Mouse (Mus musculus) liver, postnatal 0 days (tissue): ENCODE data around the gene Phlda1. TPM values are rescaled to one million over a fixed set of nuclear protein-coding genes. Genes with fewer than 3 reads are reported as not detected.
A peak's percentile ranks its signal among the peaks of the same experiment; 100 is the strongest.

Experiments
- ATAC-seq: fragments of 200-750 bp; cut with Nextera tagmentation; 2 replicates; pipeline ENCODE4 v1.8.0; 2017; ENCODE audit warnings: mild to moderate bottlenecking, moderate library complexity
- DNase-seq: peaks from one replicate; pipeline ENCODE4 v3.0.0-alpha.2; 2016
- H3K27ac ChIP-seq: fragments of 300-500 bp; sonication (generic); 2 replicates; pipeline ENCODE4 v1.5.1; 2014; ENCODE audit warnings: antibody characterized with exemption, moderate library complexity, mild to moderate bottlenecking, low read depth
- H3K27me3 ChIP-seq: fragments of 300-500 bp; sonication (generic); 2 replicates; pipeline ENCODE4 v1.6.1; 2014; ENCODE audit warnings: low read length, control low read depth, mixed read lengths; ENCODE audit not compliant: insufficient read depth
- H3K36me3 ChIP-seq: fragments of 300-500 bp; sonication (generic); replicated peaks from 2 replicates; pipeline ENCODE4 v1.6.1; 2014; ENCODE audit warnings: mild to moderate bottlenecking, control low read depth, low read length, moderate library complexity, mixed read lengths; ENCODE audit not compliant: insufficient read depth
- H3K4me1 ChIP-seq: fragments of 300-500 bp; sonication (generic); 2 replicates; pipeline ENCODE4 v1.6.1; 2014; ENCODE audit warnings: antibody characterized with exemption, mild to moderate bottlenecking, control low read depth; ENCODE audit not compliant: insufficient read depth
- H3K4me2 ChIP-seq: fragments of 300-500 bp; sonication (generic); 2 replicates; pipeline ENCODE4 v1.6.1; 2014; ENCODE audit warnings: low read depth, mild to moderate bottlenecking, low read length, moderate library complexity, mixed read lengths
- H3K4me3 ChIP-seq: fragments of 300-500 bp; sonication (generic); 2 replicates; pipeline ENCODE4 v1.5.1; 2014; ENCODE audit warnings: low read depth, low read length
- H3K9ac ChIP-seq: fragments of 300-500 bp; sonication (generic); replicated peaks from 2 replicates; pipeline ENCODE4 v1.6.1; 2014; ENCODE audit warnings: mild to moderate bottlenecking, moderate library complexity
- H3K9me3 ChIP-seq: fragments of 300-500 bp; sonication (generic); 2 replicates; pipeline ENCODE4 v1.6.1; 2016; ENCODE audit warnings: mild to moderate bottlenecking, control low read depth, low read length, mixed read lengths
- CTCF ChIP-seq: sonication (generic); IDR thresholded peaks from 2 replicates; pipeline ENCODE4 v1.5.1; 2016; ENCODE audit warnings: antibody characterized with exemption, low read depth
- EP300 ChIP-seq: IDR thresholded peaks from 2 replicates; pipeline ENCODE4 v1.6.1; 2016; ENCODE audit warnings: antibody characterized with exemption, low read depth, mild to moderate bottlenecking
- WGBS: fragments of 180-500 bp; shearing (Covaris S2); extraction: QIAGEN DNeasy Blood & Tissue Kit; methylation state at CpG from one replicate; pipeline ENCODE4 v1.1.7; 2014; ENCODE audit not compliant: insufficient replicate concordance; 5-methylcytosine and 5-hydroxymethylcytosine counted together
- polyA plus RNA-seq: library from polyadenylated mRNA; unstranded; fragments of >200 nt; fragmentation: Nextera tagmentation; extraction: Ambion mirVana; gene quantifications from 2 replicates; pipeline ENCODE4 v1.2.1, GENCODE M21; 2015

The Phlda1 gene
- polyA plus RNA-seq, 1 experiment from 2014 or later, result 29.6 TPM

DNA sequence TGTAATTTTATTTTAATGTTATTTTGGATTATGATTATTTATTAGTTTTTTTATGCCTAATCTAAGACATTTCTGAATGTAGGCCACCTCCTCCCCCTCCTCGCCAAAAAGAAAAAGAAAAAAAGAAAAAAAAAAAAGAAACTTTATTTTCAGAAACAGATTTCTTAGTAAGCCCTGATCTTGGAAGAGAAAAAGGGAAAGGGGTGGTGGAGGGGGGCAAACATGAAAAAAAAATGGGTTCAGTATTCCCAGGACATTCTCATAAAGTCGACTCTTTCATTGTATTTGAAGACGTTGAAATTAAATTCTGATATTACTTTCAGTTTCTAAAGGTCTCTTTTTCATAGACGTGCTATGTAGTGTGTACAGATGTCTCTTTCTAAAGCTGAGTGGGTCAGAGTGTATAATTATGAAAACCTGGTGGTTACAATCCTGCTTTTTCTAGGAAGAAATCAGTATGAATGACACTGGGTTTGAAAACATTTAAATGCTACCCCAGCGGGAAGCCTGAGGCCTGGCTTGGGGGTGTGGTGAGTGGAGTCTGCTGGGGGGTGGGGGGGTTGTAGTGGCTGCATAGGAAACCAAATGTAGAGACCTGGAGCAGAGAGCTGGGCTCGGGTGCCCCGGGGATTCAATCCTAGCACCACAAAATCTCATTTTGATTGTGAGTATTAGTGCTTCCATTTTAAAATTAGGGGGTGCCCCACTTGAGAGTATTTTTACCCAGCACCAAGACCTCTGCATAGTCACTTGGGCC lies 2.4 kb downstream of the Phlda1 start:
- Histone ChIP-seq H3K9ac (peak overlapping the region; percentile 84; the same call in 1 of the 2 replicates), H3K4me1 (peaks cover 9% of the 10 kb centered on the region), H3K27ac (peak overlapping the region; percentile 19; the same call in 1 of the 2 replicates), H3K36me3 (no peaks in the 10 kb centered on the region), H3K9me3 (no peaks in the 10 kb centered on the region), H3K4me2 (peak overlapping the region; percentile 82), H3K4me3 (peak overlapping the region; percentile 81), H3K27me3 (peaks cover 13% of the 10 kb centered on the region; the same call in 1 of the 2 replicates)
- TF ChIP-seq CTCF, result no peak
- TF ChIP-seq EP300, result no peak
- WGBS, result 23% methylated on average over 7 of the region's 7 CpGs
- ATAC-seq (no peak), DNase-seq (no peak)

DNA sequence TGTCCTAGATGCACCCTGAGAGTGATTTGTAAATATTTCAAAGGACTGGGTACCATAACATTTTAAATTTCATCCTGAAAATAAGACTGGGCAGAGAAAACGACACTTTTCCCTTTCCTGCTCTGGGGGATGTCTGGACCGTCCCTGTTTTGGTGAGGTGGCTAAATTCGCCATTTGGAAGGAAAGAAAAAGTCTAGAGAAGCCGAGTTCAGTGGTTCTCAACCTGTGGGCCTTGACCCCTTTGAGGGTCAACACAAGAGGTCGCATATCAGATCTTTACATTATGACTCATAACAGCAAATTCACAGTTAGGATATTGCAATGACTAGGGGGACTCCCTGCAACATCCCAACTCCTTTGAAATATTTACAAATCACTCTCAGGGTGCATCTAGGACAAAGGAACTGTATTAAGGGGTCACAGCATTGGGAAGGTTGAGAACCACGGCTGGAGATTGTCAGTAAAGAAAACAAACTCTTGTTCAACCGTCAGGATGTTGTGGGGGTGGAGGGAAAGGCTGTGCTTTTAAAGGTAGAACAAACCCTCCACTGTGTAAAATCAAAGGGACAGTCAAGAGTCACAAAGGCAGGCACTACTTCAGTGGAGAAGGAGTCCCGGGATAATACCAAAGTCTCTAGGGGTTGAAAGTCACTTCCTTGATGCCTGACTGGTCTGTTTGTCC lies 3.2 kb downstream of the Phlda1 start:
- peak overlapping the region; percentile 81 for H3K4me3 ChIP-seq
- H3K9me3 ChIP-seq, result no peaks in the 10 kb centered on the region
- H3K4me2 ChIP-seq, result peak overlapping the region; percentile 82
- no peaks in the 10 kb centered on the region for H3K36me3 ChIP-seq
- H3K27ac ChIP-seq, result peak overlapping the region; percentile 19; the same call in 1 of the 2 replicates
- H3K9ac ChIP-seq, result peak overlapping the region; percentile 28; the same call in 1 of the 2 replicates
- no peak for TF ChIP-seq EP300
- no peak for TF ChIP-seq CTCF
- WGBS, result 52% methylated on average over 8 of the region's 8 CpGs
- peaks cover 13% of the 10 kb centered on the region; the same call in 1 of the 2 replicates for H3K27me3 ChIP-seq
- no peak for DNase-seq
- peaks cover 9% of the 10 kb centered on the region for H3K4me1 ChIP-seq
- ATAC-seq, result no peak

DNA sequence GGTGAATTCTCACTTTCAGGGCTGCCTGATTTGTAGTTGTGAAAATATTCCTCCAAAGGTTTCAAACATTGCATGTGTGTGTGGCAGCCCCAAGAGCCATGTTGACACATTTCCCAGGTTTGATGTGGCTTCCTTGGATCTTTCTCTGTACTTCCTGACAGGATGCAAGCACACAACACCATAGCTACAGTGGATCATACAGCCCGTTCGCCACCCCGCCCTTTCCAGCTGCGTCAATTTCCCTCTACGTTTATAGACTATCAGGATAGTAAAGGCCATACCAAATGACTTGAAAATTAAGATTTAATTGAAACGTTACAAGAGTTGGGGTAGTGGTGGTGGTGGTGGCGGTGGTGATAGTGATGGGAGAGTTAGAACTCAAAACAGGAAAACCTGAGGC lies 3.9 kb downstream of the Phlda1 start:
- Histone ChIP-seq H3K27ac (no peak overlapping the region), H3K4me2 (no peak overlapping the region), H3K4me3 (no peak overlapping the region), H3K9ac (no peak overlapping the region), H3K4me1 (peaks cover 9% of the 10 kb centered on the region), H3K9me3 (no peaks in the 10 kb centered on the region), H3K36me3 (no peaks in the 10 kb centered on the region), H3K27me3 (peaks cover 13% of the 10 kb centered on the region; the same call in 1 of the 2 replicates)
- TF ChIP-seq EP300 (no peak), CTCF (no peak)
- DNase-seq, result no peak
- no peak for ATAC-seq
- WGBS, result 75% methylated on average over 7 of the region's 7 CpGs

DNA sequence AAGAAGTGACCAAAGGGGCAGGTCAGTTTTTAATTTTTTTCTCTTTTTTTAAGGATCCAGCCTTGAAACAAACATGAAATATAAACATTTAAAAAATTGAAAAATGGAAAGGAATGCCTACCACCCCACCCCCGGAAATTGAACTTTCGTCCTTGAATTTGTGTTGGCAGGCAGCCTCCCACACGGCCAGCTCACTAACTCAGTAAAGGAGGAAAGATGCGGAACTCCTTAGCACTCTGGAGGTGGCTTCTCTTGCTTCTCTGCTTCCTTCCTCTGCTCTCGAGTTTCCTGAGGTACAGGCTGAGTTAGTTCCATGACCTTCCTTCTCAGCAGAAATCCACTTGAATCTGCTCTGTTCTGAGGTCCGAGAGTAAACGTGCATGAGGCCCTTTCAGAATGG lies 4.7 kb downstream of the Phlda1 start:
- WGBS, result 21% methylated on average over 7 of the region's 7 CpGs
- no peak for DNase-seq
- Histone ChIP-seq H3K4me1 (peaks cover 16% of the 10 kb centered on the region), H3K9ac (no peak overlapping the region), H3K9me3 (no peaks in the 10 kb centered on the region), H3K36me3 (no peaks in the 10 kb centered on the region), H3K27me3 (peaks cover 13% of the 10 kb centered on the region; the same call in 1 of the 2 replicates), H3K4me3 (no peak overlapping the region), H3K27ac (no peak overlapping the region), H3K4me2 (no peak overlapping the region)
- no peak for TF ChIP-seq EP300
- TF ChIP-seq CTCF, result no peak
- ATAC-seq, result no peak

DNA sequence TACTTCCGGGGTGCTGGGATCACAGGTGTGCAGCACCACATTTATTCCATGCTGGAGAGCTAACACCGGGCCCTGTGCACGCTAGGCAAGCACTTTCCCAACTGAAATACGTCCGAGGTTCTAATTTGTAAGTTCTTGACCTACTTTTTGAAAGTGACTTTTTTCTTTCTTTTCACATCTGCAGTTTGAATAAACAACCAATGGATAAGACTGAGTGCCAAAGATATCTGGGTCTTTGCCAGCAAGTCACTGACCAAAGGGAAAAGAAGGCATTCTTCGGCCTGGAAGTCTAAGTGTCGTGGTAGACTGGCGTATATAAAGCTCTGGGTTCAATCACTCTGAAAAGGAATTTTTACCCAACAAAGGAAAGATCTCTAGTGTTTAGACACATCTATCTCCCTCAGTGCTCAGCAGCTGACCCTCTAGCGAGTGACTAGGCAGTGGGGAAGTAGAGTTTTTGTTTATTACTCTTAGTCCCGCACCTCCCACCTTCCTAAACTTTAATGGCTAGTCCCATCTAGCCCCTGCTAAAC lies 6.0 kb downstream of the Phlda1 start:
- H3K9me3 ChIP-seq, result no peaks in the 10 kb centered on the region
- DNase-seq (no peak), ATAC-seq (no peak)
- H3K27me3 ChIP-seq, result peaks cover 6% of the 10 kb centered on the region; the same call in 1 of the 2 replicates
- no peak overlapping the region for H3K4me3 ChIP-seq
- no peak overlapping the region for H3K9ac ChIP-seq
- H3K36me3 ChIP-seq, result no peaks in the 10 kb centered on the region
- TF ChIP-seq CTCF (no peak), EP300 (no peak)
- 83% methylated on average over 10 of the region's 10 CpGs for WGBS
- no peak overlapping the region for H3K27ac ChIP-seq
- no peak overlapping the region for H3K4me2 ChIP-seq
- peaks cover 22% of the 10 kb centered on the region for H3K4me1 ChIP-seq

DNA sequence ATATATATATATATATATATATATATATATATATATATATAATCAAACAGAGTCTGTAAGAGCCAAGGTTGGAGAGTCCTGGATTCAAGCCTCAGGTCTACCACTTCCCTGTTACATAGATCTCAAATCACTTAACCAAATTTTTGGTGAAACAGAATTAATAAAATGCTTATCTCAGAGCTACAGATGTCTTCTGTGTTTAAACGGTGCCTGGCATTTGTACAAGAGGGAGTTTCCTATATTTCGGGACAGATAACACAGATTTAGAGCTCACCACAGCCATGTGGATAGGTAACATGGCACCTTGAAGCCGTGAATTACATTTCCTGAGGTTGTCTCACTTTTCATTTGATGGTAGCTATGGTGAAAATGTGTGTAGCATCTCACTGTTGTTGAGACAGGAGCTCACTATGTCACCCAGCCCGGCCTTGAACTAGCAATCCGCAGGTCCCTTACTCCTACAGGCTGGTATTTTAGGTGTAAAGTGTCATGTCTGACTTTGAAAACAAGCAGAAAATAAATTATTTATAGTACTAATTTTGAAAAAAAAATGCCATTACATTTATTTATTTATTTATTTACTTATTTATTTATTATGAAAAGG lies 8.3 kb downstream of the Phlda1 start:
- Histone ChIP-seq H3K36me3 (no peaks in the 10 kb centered on the region), H3K4me2 (no peak overlapping the region), H3K9ac (no peak overlapping the region), H3K4me3 (no peak overlapping the region), H3K9me3 (no peaks in the 10 kb centered on the region), H3K27me3 (no peaks in the 10 kb centered on the region), H3K27ac (no peak overlapping the region), H3K4me1 (peaks cover 20% of the 10 kb centered on the region)
- ATAC-seq (no peak), DNase-seq (no peak)
- TF ChIP-seq CTCF (no peak), EP300 (no peak)
- 73% methylated on average over 5 of the region's 5 CpGs for WGBS
